Mouse (Mus musculus) heart, embryonic 15.5 days (tissue): Measurements from ENCODE around the gene Wfdc8. TPM values are rescaled to one million over a fixed set of nuclear protein-coding genes. Genes with fewer than 3 reads are reported as not detected.
"Not testable (repeated sequence)": the region's sequence is repeated elsewhere in the genome, so short reads cannot be mapped to it uniquely, and the experiment has no call there.

Source experiments
- ATAC-seq: fragments of 200-750 bp; cut with Nextera tagmentation; replicated peaks from 2 replicates; pipeline ENCODE4 v1.8.0; 2017; ENCODE audit warnings: low read depth, moderate TSS enrichment; ENCODE audit not compliant: insufficient number of reproducible peaks, insufficient read depth, low FRiP score
- H3K27ac ChIP-seq: fragments of 300-500 bp; sonication (generic); 2 replicates; pipeline ENCODE4 v1.5.1; 2015; ENCODE audit warnings: mild to moderate bottlenecking, inconsistent platforms
- H3K27me3 ChIP-seq: fragments of 300-500 bp; sonication (generic); 2 replicates; pipeline ENCODE4 v1.6.1; 2015; ENCODE audit warnings: inconsistent platforms
- H3K36me3 ChIP-seq: fragments of 300-500 bp; sonication (generic); 2 replicates; pipeline ENCODE4 v1.6.1; 2015; ENCODE audit warnings: mild to moderate bottlenecking, inconsistent platforms
- H3K4me1 ChIP-seq: fragments of 300-500 bp; sonication (generic); replicated peaks from 2 replicates; pipeline ENCODE4 v1.6.1; 2015; ENCODE audit warnings: inconsistent platforms
- H3K4me2 ChIP-seq: fragments of 300-500 bp; sonication (generic); 2 replicates; pipeline ENCODE4 v1.6.1; 2015; ENCODE audit warnings: inconsistent platforms, mild to moderate bottlenecking, moderate library complexity
- H3K4me3 ChIP-seq: fragments of 300-500 bp; sonication (generic); 2 replicates; pipeline ENCODE4 v1.5.1; 2015; ENCODE audit warnings: mild to moderate bottlenecking, inconsistent platforms
- H3K9ac ChIP-seq: fragments of 300-500 bp; sonication (generic); 2 replicates; pipeline ENCODE4 v1.6.1; 2015; ENCODE audit warnings: mild to moderate bottlenecking, inconsistent platforms
- H3K9me3 ChIP-seq: fragments of 300-500 bp; sonication (generic); replicated peaks from 2 replicates; pipeline ENCODE4 v1.6.1; 2016; ENCODE audit warnings: inconsistent platforms
- whole genome bisulfite sequencing: fragments of 180-500 bp; shearing (Covaris S2); methylation state at CpG from one replicate; pipeline ENCODE4 v1.1.7; 2015; ENCODE audit warnings: mixed read lengths; 5-methylcytosine and 5-hydroxymethylcytosine counted together
- polyA plus RNA-seq: library from polyadenylated mRNA; unstranded; fragments of >200 nt; fragmentation: Nextera tagmentation; extraction: Ambion mirVana; gene quantifications from 2 replicates; pipeline ENCODE4 v1.2.1, GENCODE M21; 2015

Gene Wfdc8
- polyA plus RNA-seq, result not detected in 2 replicates

- H3K9ac ChIP-seq, ATAC-seq: not testable (repeated sequence)
These were observed at the start of gene Wfdc8, which contains the start of gene Wfdc6b for GRCm38 (mm10) chr2:164613471-164613870. Wfdc8 (minus strand) TSS chr2:164613626. Wfdc6b (plus strand) TSS chr2:164613522.

GRCm38 (mm10) chr2:164656483-164656882 is 43.1 kb upstream of the Wfdc8 start, which contains the start of gene Wfdc9:
Wfdc9 (minus strand) TSS chr2:164656583.
- Histone ChIP-seq H3K4me3 (no peak within 1 kb of the TSS), H3K9me3 (no peaks in the 10 kb centered on the region), H3K36me3 (no peaks in the 10 kb centered on the region), H3K4me1 (no peaks in the 10 kb centered on the region), H3K27me3 (0 out of 2 replicates have a peak, but pooled peaks cover 6% of the 10 kb centered on the region), H3K27ac (no peak within 1 kb of the TSS), H3K4me2 (no peak within 1 kb of the TSS), H3K9ac (no peak within 1 kb of the TSS)
- ATAC-seq, result no peak
- 77% methylated on average over 9 of the region's 9 CpGs for whole genome bisulfite sequencing

More at GRCm38 (mm10) chr2:164613471-164613870, at the start of gene Wfdc8, which contains the start of gene Wfdc6b:
- not testable (repeated sequence) for H3K27ac ChIP-seq, H3K4me3 ChIP-seq, H3K36me3 ChIP-seq, H3K27me3 ChIP-seq, H3K4me1 ChIP-seq, H3K4me2 ChIP-seq, H3K9me3 ChIP-seq
- 35% methylated on average over 8 of the region's 8 CpGs for WGBS

- H3K4me1 ChIP-seq, result no peaks in the 10 kb centered on the region
- 16% methylated on average over 11 of the region's 11 CpGs for WGBS
- H3K9ac ChIP-seq, result no peak within 1 kb of the TSS
- H3K27me3 ChIP-seq, result 0 out of 2 replicates have a peak, but pooled peaks cover 6% of the 10 kb centered on the region
- no peaks in the 10 kb centered on the region for H3K9me3 ChIP-seq
- H3K4me3 ChIP-seq, result no peak within 1 kb of the TSS
- no peak for ATAC-seq
- H3K4me2 ChIP-seq, result no peak within 1 kb of the TSS
- no peak within 1 kb of the TSS for H3K27ac ChIP-seq
- no peaks in the 10 kb centered on the region for H3K36me3 ChIP-seq
These were observed 42.4 kb upstream of the Wfdc8 start, which contains the start of gene Wfdc10 for GRCm38 (mm10) chr2:164655858-164656257. Wfdc10 (plus strand) TSS chr2:164656046.

- ATAC-seq, result no peak
- 69% methylated on average over 13 of the region's 13 CpGs for WGBS
These were observed 28.7 kb upstream of the Wfdc8 start for GRCm38 (mm10) chr2:164641881-164642673.

GRCm38 (mm10) chr2:164641129-164641528 is 27.7 kb upstream of the Wfdc8 start:
- WGBS, result 64% methylated on average over 7 of the region's 7 CpGs
- H3K9me3 ChIP-seq, result no peaks in the 10 kb centered on the region

More at GRCm38 (mm10) chr2:164641881-164642673, 28.7 kb upstream of the Wfdc8 start:
- H3K36me3 ChIP-seq, result no peaks in the 10 kb centered on the region
- no peak overlapping the region for H3K27ac ChIP-seq
- no peaks in the 10 kb centered on the region for H3K27me3 ChIP-seq
- H3K4me2 ChIP-seq, result no peak overlapping the region
- H3K4me1 ChIP-seq, result 0 out of 2 replicates have a peak, but pooled peaks cover 2% of the 10 kb centered on the region
- H3K4me3 ChIP-seq, result no peak overlapping the region
- H3K9ac ChIP-seq, result no peak overlapping the region
- H3K9me3 ChIP-seq, result no peaks in the 10 kb centered on the region

GRCm38 (mm10) chr2:164638696-164639095 is 25.3 kb upstream of the Wfdc8 start, which contains the start of gene Wfdc16:
Wfdc16 (minus strand) TSS chr2:164638796.
- H3K4me1 ChIP-seq, result 0 out of 2 replicates have a peak, but pooled peaks cover 2% of the 10 kb centered on the region
- H3K4me2 ChIP-seq, result no peak within 1 kb of the TSS
- no peak within 1 kb of the TSS for H3K4me3 ChIP-seq
- H3K9ac ChIP-seq, result no peak within 1 kb of the TSS
- no peak within 1 kb of the TSS for H3K27ac ChIP-seq
- H3K27me3 ChIP-seq, result no peaks in the 10 kb centered on the region
- ATAC-seq, result no peak
- H3K36me3 ChIP-seq, result no peaks in the 10 kb centered on the region
- 79% methylated on average over 3 of the region's 3 CpGs for WGBS
- no peaks in the 10 kb centered on the region for H3K9me3 ChIP-seq

More at GRCm38 (mm10) chr2:164641129-164641528, 27.7 kb upstream of the Wfdc8 start:
- Histone ChIP-seq H3K4me2 (no peak overlapping the region), H3K4me3 (no peak overlapping the region), H3K9ac (no peak overlapping the region), H3K36me3 (no peaks in the 10 kb centered on the region), H3K27me3 (no peaks in the 10 kb centered on the region), H3K4me1 (0 out of 2 replicates have a peak, but pooled peaks cover 2% of the 10 kb centered on the region), H3K27ac (no peak overlapping the region)
- no peak for ATAC-seq

- 70% methylated on average over 9 of the region's 9 CpGs for WGBS
- no peak for ATAC-seq
- H3K4me3 ChIP-seq, result no peak overlapping the region
These were observed 21.8 kb upstream of the Wfdc8 start for GRCm38 (mm10) chr2:164635266-164635665.

GRCm38 (mm10) chr2:164621775-164622174 is 8.3 kb upstream of the Wfdc8 start:
- H3K36me3 ChIP-seq, result no peaks in the 10 kb centered on the region
- no peaks in the 10 kb centered on the region for H3K4me1 ChIP-seq
- H3K27me3 ChIP-seq, result no peaks in the 10 kb centered on the region
- no peak overlapping the region for H3K4me2 ChIP-seq
- H3K4me3 ChIP-seq, result no peak overlapping the region
- H3K27ac ChIP-seq, result no peak overlapping the region
- WGBS, result 76% methylated on average over 4 of the region's 4 CpGs
- H3K9me3 ChIP-seq, result no peaks in the 10 kb centered on the region
- H3K9ac ChIP-seq, result no peak overlapping the region
- no peak for ATAC-seq

More at GRCm38 (mm10) chr2:164635266-164635665, 21.8 kb upstream of the Wfdc8 start:
- Histone ChIP-seq H3K27me3 (no peaks in the 10 kb centered on the region), H3K4me2 (no peak overlapping the region), H3K4me1 (no peaks in the 10 kb centered on the region), H3K27ac (no peak overlapping the region), H3K9me3 (no peaks in the 10 kb centered on the region), H3K9ac (no peak overlapping the region), H3K36me3 (no peaks in the 10 kb centered on the region)

- Histone ChIP-seq H3K9ac (no peak overlapping the region), H3K4me2 (no peak overlapping the region), H3K36me3 (no peaks in the 10 kb centered on the region), H3K9me3 (no peaks in the 10 kb centered on the region), H3K27ac (no peak overlapping the region), H3K27me3 (no peaks in the 10 kb centered on the region), H3K4me3 (no peak overlapping the region), H3K4me1 (no peaks in the 10 kb centered on the region)
- ATAC-seq, result no peak
- WGBS, result 71% methylated on average over 5 of the region's 5 CpGs
These were observed 5.6 kb upstream of the Wfdc8 start for GRCm38 (mm10) chr2:164619050-164619449.

GRCm38 (mm10) chr2:164615386-164615785 is 2.0 kb upstream of the Wfdc8 start:
- Histone ChIP-seq H3K9ac (no peak overlapping the region), H3K36me3 (no peaks in the 10 kb centered on the region), H3K9me3 (no peaks in the 10 kb centered on the region), H3K27me3 (no peaks in the 10 kb centered on the region), H3K27ac (no peak overlapping the region), H3K4me1 (no peaks in the 10 kb centered on the region), H3K4me3 (no peak overlapping the region), H3K4me2 (no peak overlapping the region)
- ATAC-seq, result no peak
- 91% methylated on average over 3 of the region's 3 CpGs for WGBS

GRCm38 (mm10) chr2:164608781-164609180 is 4.6 kb downstream of the Wfdc8 start:
- no peaks in the 10 kb centered on the region for H3K9me3 ChIP-seq
- no peaks in the 10 kb centered on the region for H3K36me3 ChIP-seq
- no peak overlapping the region for H3K27ac ChIP-seq
- ATAC-seq, result no peak
- H3K4me3 ChIP-seq, result no peak overlapping the region
- H3K27me3 ChIP-seq, result 0 out of 2 replicates have a peak, but pooled peaks cover 9% of the 10 kb centered on the region
- WGBS, result 64% methylated on average over 6 of the region's 6 CpGs
- H3K4me2 ChIP-seq, result no peak overlapping the region
- H3K4me1 ChIP-seq, result no peaks in the 10 kb centered on the region
- no peak overlapping the region for H3K9ac ChIP-seq
